Mouse (Mus musculus) left cerebral cortex, adult 2 months (tissue): Measurements from ENCODE around the gene Mllt3. TPM values are rescaled to one million over a fixed set of nuclear protein-coding genes. Genes with fewer than 3 reads are reported as not detected.
"Not testable (repeated sequence)": the region's sequence is repeated elsewhere in the genome, so short reads cannot be mapped to it uniquely, and the experiment has no call there.

ENCODE experiments used
- DNase-seq, 2 experiments: peaks; one replicate each; pipeline ENCODE4 v3.0.0; 2021 to 2022; ENCODE audit warnings: low spot score in 2 of 2, mixed read lengths in 1 of 2; ENCODE audit errors: extremely low spot score in 1 of 2
- H3K27ac ChIP-seq: fragments of 200-600 bp; 2 replicates; pipeline ENCODE4 v1.8.1; 2022
- H3K4me3 ChIP-seq: fragments of 200-600 bp; 2 replicates; pipeline ENCODE4 v1.8.1; 2022
- CTCF ChIP-seq: fragments of 200-600 bp; IDR thresholded peaks from 2 replicates; pipeline ENCODE4 v1.8.1; 2022; ENCODE audit warnings: antibody characterized with exemption, mild to moderate bottlenecking, moderate library complexity
- intact Hi-C: fragments of 180-260 bp; cut with DNase I; formaldehyde crosslinking; loops from one replicate; pipeline ENCODE4 v1.15.1; 2025
- total RNA-seq, 2 experiments: library from RNA; stranded (reverse); gene quantifications; 2 replicates each; pipeline ENCODE4 v1.2.3; 2021

Gene Mllt3
- total RNA-seq, 2 experiments from 2014 or later = 37.1 to 41.7 TPM

DNA sequence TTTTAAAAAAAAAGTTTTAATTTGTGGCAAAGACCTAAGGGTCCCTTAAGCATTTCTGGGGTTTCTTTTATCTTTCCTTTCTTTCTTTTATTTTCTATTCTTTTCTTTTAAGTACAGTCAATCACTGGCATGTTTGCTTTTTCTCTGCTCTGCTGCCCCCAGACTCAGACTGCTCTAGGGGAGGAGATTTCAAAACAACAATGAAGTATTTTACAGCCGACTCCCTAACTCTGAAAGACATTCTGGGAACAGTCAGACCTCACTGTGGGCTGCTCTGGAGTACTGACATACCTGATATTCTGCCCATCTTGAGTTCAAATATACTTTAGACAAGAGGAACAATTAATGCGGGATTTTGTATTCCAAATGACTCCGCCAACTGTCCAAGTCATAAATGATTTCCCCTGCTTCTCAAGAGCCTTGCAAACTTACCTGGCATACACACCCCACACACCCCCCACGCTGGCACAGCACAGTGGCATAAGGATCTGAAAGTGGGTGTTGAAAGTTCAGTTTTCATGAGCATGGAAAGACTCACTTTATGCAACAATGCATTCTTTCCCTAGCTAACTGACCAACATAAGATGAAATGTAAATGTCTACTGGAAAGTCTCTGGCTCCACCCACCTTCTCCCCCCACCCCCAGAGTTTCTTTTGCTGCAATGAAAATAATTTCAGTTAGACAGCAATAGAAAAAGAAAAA, 21.1 kb downstream of the Mllt3 start:
- DNase-seq = no peak
- intact Hi-C loops = no loop called here
- Histone ChIP-seq H3K27ac (no peak overlapping the region), H3K4me3 (no peak overlapping the region)
- TF ChIP-seq CTCF = no peak

DNA sequence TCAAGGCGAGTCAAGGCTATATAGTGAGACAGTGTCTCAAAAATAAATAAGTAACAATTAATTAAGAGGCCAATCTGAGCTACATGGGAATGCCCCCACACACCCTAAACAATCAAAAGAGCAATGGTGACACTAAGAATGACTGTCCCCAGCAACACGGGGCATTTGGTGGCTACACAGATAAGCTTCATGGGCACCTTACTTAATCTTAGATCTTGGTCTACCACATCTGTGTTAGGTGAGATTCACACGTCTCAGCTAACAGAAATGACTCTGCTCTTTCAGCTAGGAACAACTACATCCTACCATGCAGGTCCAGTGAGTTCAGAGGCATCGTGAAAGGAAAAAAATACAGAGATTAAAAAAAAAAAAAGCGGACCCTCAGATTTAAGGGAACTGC, 22.7 kb downstream of the Mllt3 start:
- Histone ChIP-seq H3K27ac (no peak overlapping the region), H3K4me3 (no peak overlapping the region)
- intact Hi-C loops = no loop called here
- no peak for TF ChIP-seq CTCF
- no peak for DNase-seq

- no peak for TF ChIP-seq CTCF
- intact Hi-C loops = no loop called here
- Histone ChIP-seq H3K27ac (no peak overlapping the region), H3K4me3 (no peak overlapping the region)
- no peak for DNase-seq
Measured at GRCm38 (mm10) chr4:88005801-88006200, 27.4 kb downstream of the Mllt3 start.

GRCm38 (mm10) chr4:88003159-88003948, 29.8 kb downstream of the Mllt3 start:
- H3K27ac ChIP-seq = no peak overlapping the region
- intact Hi-C loops = no loop called here
- peak; percentile 2; the same call in 1 of the 2 replicates for TF ChIP-seq CTCF
- DNase-seq = no peak
- H3K4me3 ChIP-seq = no peak overlapping the region

GRCm38 (mm10) chr4:87991710-87992109, 41.5 kb downstream of the Mllt3 start:
- H3K27ac ChIP-seq = no peak overlapping the region
- no peak for TF ChIP-seq CTCF
- DNase-seq = no peak
- no peak overlapping the region for H3K4me3 ChIP-seq
- intact Hi-C loops = no loop called here

DNA sequence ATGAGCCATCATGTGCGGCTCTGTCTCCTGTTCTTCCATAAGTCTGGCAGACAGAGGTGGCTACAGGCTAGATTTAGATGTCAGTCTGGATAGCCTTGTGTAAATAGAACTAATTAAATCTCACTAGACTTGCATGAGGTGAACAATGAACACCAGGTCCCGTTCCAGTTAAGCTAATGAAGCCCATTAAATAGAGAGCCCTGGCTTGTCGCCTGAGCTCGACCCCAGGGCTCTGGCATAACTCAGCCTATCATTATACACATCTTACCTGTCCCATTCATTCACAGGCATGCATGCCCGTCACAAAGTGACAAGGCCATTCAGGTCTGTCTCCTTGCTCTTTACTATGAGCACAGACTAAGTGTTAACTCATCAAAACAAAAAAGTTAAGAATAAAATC, 42.2 kb downstream of the Mllt3 start:
- intact Hi-C loops = no loop called here
- no peak for DNase-seq
- no peak overlapping the region for H3K27ac ChIP-seq
- H3K4me3 ChIP-seq = no peak overlapping the region
- TF ChIP-seq CTCF = no peak

DNA sequence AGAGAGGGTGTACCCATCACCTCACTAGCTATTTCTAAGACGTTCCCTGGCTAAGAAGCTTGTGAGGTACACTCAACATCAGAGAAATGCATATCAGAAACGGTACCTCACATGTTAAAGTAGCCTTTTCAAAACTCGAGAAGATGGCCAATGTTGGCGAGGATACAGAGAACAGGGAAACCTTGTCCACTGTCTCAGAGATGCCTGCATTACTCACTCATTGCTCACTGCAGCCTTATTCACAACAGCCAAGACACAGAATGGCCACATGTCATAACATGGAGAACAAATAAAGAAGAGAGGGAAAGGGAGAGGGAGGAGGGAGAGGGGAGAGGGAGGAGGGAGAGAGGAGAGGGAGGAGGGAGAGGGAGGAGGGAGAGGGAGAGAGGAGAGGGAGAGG, 47.9 kb downstream of the Mllt3 start:
- no peak for TF ChIP-seq CTCF
- Histone ChIP-seq H3K27ac (0 out of 2 replicates have a peak overlapping the region, but pooled peaks have one; percentile 48), H3K4me3 (no peak overlapping the region)
- intact Hi-C loops = no loop called here
- DNase-seq = no peak

DNA sequence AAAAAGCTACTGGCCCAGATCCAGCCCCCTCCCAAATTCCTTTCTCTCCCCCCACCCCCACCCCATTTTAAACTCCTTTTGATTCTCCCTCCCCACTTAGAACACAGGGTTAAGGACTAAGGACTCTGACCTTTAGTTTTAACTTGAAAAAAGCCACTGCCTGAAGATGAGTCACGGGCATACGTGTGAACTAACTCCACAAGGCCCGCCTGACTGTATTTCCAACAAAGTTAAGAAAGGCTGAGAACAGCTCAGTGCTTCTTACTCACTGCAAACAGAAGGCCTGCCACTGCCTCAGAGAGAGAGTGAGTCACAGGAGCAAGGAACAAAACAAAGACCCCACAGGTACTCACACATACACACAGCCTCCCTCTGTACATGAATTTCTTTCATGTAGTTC, 48.6 kb downstream of the Mllt3 start:
- TF ChIP-seq CTCF = no peak
- intact Hi-C loops = no loop called here
- 0 out of 2 replicates have a peak overlapping the region, but pooled peaks have one; percentile 1 for H3K27ac ChIP-seq
- H3K4me3 ChIP-seq = no peak overlapping the region
- peak in 1 of 2 experiments; percentile 28 for DNase-seq

- no peak for TF ChIP-seq CTCF
- peak overlapping the region; percentile 47; the same call in 1 of the 2 replicates for H3K27ac ChIP-seq
- no peak overlapping the region for H3K4me3 ChIP-seq
- intact Hi-C loops = no loop called here
- DNase-seq = no peak
Measured at GRCm38 (mm10) chr4:87984091-87984490, 49.1 kb downstream of the Mllt3 start.

DNA sequence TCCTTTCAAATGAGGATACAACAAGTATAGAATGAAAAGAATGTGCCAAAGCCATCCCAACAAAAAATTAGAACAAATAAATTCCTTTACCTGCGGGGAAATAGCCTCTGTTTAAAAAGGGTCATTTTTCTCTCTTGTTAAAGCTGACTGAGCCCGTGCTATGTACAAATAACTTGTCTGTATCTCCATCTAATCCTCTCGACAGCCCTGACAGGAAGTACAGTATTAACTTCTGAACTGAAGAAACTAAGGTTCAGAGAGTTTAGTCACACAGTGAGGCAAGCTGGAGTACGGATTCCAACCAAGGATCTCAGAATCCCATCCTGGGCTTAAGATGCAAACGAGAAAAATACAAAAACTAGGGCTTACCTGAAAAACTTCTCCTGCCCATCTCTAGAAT, 50.6 kb downstream of the Mllt3 start:
- intact Hi-C loops = no loop called here
- no peak for DNase-seq
- TF ChIP-seq CTCF = no peak
- Histone ChIP-seq H3K4me3 (no peak overlapping the region), H3K27ac (no peak overlapping the region)

DNA sequence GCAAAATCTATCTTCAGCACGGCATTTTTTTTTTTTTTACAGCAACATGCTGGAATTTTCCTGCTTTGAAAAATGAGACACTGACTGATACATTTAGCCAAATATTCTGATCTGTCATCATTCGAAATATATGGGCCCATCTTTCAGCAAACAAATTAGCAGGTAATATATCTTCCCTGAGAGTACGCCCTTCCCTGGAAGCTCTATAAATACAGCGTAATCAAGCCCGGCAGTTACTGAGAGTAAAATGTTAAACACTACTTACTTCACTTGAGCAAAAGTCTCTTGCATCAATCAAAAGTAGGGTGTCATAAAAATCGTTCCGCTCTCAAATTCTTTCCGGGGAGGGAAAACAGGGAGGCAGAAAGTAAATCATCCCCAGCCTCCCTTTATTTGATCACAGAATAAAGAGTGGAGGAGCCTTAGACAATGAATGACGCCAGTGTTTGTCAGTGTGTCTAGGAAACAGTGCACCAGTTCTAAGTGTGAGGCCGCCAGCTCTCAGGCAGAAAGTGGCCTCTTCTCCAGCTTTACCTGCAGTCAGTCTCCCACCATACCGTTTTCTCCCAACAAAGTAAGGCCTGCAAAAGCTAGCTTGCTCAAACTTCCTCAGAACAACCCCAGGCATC, 55.2 kb downstream of the Mllt3 start:
- Histone ChIP-seq H3K4me3 (no peak overlapping the region), H3K27ac (no peak overlapping the region)
- no peak for DNase-seq
- TF ChIP-seq CTCF = no peak
- intact Hi-C loops = no loop called here

- no peak for DNase-seq
- intact Hi-C loops = no loop called here
- no peak for TF ChIP-seq CTCF
- no peak overlapping the region for H3K27ac ChIP-seq
- H3K4me3 ChIP-seq = no peak overlapping the region
Measured at GRCm38 (mm10) chr4:87965836-87966235, 67.3 kb downstream of the Mllt3 start.

- DNase-seq, H3K4me3 ChIP-seq, intact Hi-C loops, H3K27ac ChIP-seq: not testable (repeated sequence)
Measured at GRCm38 (mm10) chr4:87964890-87965289, 68.3 kb downstream of the Mllt3 start.
